Mouse (Mus musculus): Measurements from ENCODE around the gene Coro1b.

GRCm38 (mm10) chr19:4164721-4165120 lies 16.3 kb downstream of the Coro1b start:
- no peak for TF ChIP-seq HCFC1 (IDR thresholded peaks at IDR 0.05; ENCODE audit: borderline replicate concordance, insufficient read depth, low read length)
- no peak for TF ChIP-seq MAFK (IDR thresholded peaks at IDR 0.05; ENCODE audit: insufficient read depth, low read depth, low read length)
- no peak for TF ChIP-seq ZC3H11A (IDR thresholded peaks at IDR 0.05; ENCODE audit: borderline replicate concordance, low read depth, low read length)
- no peak for TF ChIP-seq CHD2 (IDR thresholded peaks at IDR 0.05; ENCODE audit: low read depth, low read length)
- TF ChIP-seq ZNF384 (IDR thresholded peaks at IDR 0.05; ENCODE audit: low read depth, low read length): no peak
